Mouse (Mus musculus) ES-Bruce4 (cell line): Measurements from ENCODE around the gene Csnk2a1.

ENCODE experiments used
- CTCF ChIP-seq: IDR thresholded peaks from one replicate; pipeline ENCODE4 v1.8.1; 2011; ENCODE audit warnings: low read depth, low read length
- EP300 ChIP-seq: IDR thresholded peaks from 2 replicates; pipeline ENCODE4 v1.6.1; 2011; ENCODE audit warnings: low read depth, low read length; ENCODE audit not compliant: insufficient read depth

GRCm38 (mm10) chr2:152330858-152331423 is 104.3 kb downstream of the Csnk2a1 start:
- no peak for TF ChIP-seq CTCF
- no peak for TF ChIP-seq EP300
